Mouse (Mus musculus) c-Kit-positive CD71-negative TER-119-negative erythroid progenitor cells, embryonic 14.5 days (primary cell): Measurements from ENCODE around the gene Lpcat2b.

Experiments
- DNase-seq: peaks from one replicate; pipeline ENCODE4 v3.0.0-alpha.2; 2013; ENCODE audit warnings: low read depth

The Lpcat2b gene

GRCm38 (mm10) chr5:107447977-107448376 lies 16.6 kb downstream of the Lpcat2b start:
- no peak for DNase-seq

- no peak for DNase-seq
Measured at GRCm38 (mm10) chr5:107448784-107449183, 17.4 kb downstream of the Lpcat2b start.

- no peak for DNase-seq
Measured at GRCm38 (mm10) chr5:107449620-107450019, 18.3 kb downstream of the Lpcat2b start.

GRCm38 (mm10) chr5:107450299-107450698 lies 18.9 kb downstream of the Lpcat2b start:
- no peak for DNase-seq

- DNase-seq = no peak
Measured at GRCm38 (mm10) chr5:107462147-107463076, 31.1 kb downstream of the Lpcat2b start.

GRCm38 (mm10) chr5:107466501-107466900 lies 35.2 kb downstream of the Lpcat2b start:
- DNase-seq = no peak

GRCm38 (mm10) chr5:107467098-107467497 lies 35.7 kb downstream of the Lpcat2b start:
- no peak for DNase-seq

- DNase-seq = no peak
Measured at GRCm38 (mm10) chr5:107470600-107471329, 39.4 kb downstream of the Lpcat2b start.

- DNase-seq = no peak
Measured at GRCm38 (mm10) chr5:107480194-107480593, 48.8 kb downstream of the Lpcat2b start.
